13 mouse cellular contexts compared by ENCODE assay signal in the genomic region with DNA sequence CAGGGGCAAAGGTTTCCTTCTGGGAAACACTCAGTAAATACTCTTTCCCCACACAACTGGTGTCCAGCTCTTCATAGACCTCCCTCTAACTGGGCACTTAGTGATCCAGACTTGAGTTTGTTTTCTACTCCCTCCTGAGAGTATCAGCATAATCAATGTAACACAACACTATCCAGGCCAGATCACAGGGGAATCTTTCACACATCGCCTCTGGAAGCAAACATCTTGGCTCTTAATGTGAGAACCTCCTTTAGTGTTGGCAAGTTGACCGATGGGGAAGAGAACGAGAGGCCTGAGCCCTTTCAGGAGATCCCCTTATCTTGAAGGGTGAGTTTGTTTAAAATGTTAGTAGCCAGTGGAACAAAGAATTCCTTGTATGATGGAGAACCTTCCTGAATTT.
DNase-seq lines count a peak whose midpoint lies in the region; ATAC-seq lines count a peak whose summit lies in the region.
"Had no signal": no experiment of that assay in that cellular context is flagged by ENCODE, and none has a peak within 500 bp of the region (broad histone marks: within the 10 kb centered on the region; RNA-seq: fewer than 3 reads in every experiment).

No protein-coding gene starts in this region.

- no peak overlapping the region for H3K9ac ChIP-seq in heart, embryonic 12.5 days
- H3K9ac ChIP-seq in lung, embryonic 16.5 days (ENCODE audit: low read length): no peak overlapping the region
- no peak overlapping the region for H3K9ac ChIP-seq in limb, embryonic 15.5 days
- H3K9ac ChIP-seq: liver, postnatal 0 days; neural tube, embryonic 13.5 days had no signal

- WGBS in heart, embryonic 12.5 days: 42% methylated on average over 3 of the region's 3 CpGs
- WGBS in lung, embryonic 16.5 days: 17% methylated on average over 3 of the region's 3 CpGs
- WGBS in limb, embryonic 15.5 days: 57% methylated on average over 3 of the region's 3 CpGs

- peak; percentile 3 for DNase-seq in embryo, embryonic 10 days (ENCODE audit: low spot score)
- DNase-seq in embryo, embryonic 10.5 days (ENCODE audit: low spot score): no peak
- no peak for DNase-seq in heart, postnatal 10 days
- DNase-seq in lung, postnatal 25 days (ENCODE audit: low spot score): no peak
- DNase-seq in natural killer cell, adult 2 months (ENCODE audit: low spot score in 2 of 2): no peak
- DNase-seq: kidney, adult 18-20 months; liver, postnatal 0 days had no signal

- no peaks in the 10 kb centered on the region for H3K9me3 ChIP-seq in heart, embryonic 12.5 days (replicated peaks)
- no peaks in the 10 kb centered on the region for H3K9me3 ChIP-seq in lung, embryonic 16.5 days (ENCODE audit: control insufficient read depth, low read length)
- no peaks in the 10 kb centered on the region for H3K9me3 ChIP-seq in limb, embryonic 15.5 days
- H3K9me3 ChIP-seq: neural tube, embryonic 13.5 days had no signal

- H3K36me3 ChIP-seq in heart, embryonic 12.5 days: no peaks in the 10 kb centered on the region
- H3K36me3 ChIP-seq in lung, embryonic 16.5 days (ENCODE audit: control insufficient read depth, insufficient read depth, low read length): no peaks in the 10 kb centered on the region
- no peaks in the 10 kb centered on the region for H3K36me3 ChIP-seq in limb, embryonic 15.5 days
- H3K36me3 ChIP-seq: neural tube, embryonic 13.5 days had no signal

- H3K27ac ChIP-seq in heart, embryonic 12.5 days (ENCODE audit: poor library complexity, severe bottlenecking): peak overlapping the region; percentile 53
- peak overlapping the region; percentile 76; the same call in 1 of the 2 replicates for H3K27ac ChIP-seq in lung, embryonic 16.5 days (ENCODE audit: low read length)
- peak overlapping the region; percentile 76 for H3K27ac ChIP-seq in limb, embryonic 15.5 days
- H3K27ac ChIP-seq: hindbrain, postnatal 0 days; neural tube, embryonic 13.5 days had no signal

- no peak for ATAC-seq in heart, embryonic 12.5 days (ENCODE audit: insufficient number of reproducible peaks, low FRiP score)
- ATAC-seq in lung, embryonic 16.5 days (ENCODE audit: low read depth): no peak
- no peak for ATAC-seq in limb, embryonic 15.5 days (ENCODE audit: insufficient number of reproducible peaks, low FRiP score, low TSS enrichment, low read depth)
- ATAC-seq: liver, postnatal 0 days had no signal

- no peak overlapping the region for H3K4me2 ChIP-seq in heart, embryonic 12.5 days
- no peak overlapping the region for H3K4me2 ChIP-seq in lung, embryonic 16.5 days (ENCODE audit: low read depth, low read length)
- no peak overlapping the region for H3K4me2 ChIP-seq in limb, embryonic 15.5 days
- H3K4me2 ChIP-seq: neural tube, embryonic 13.5 days had no signal

- peaks cover 32% of the 10 kb centered on the region for H3K4me1 ChIP-seq in heart, embryonic 12.5 days (replicated peaks)
- H3K4me1 ChIP-seq in lung, embryonic 16.5 days (replicated peaks; ENCODE audit: control insufficient read depth, insufficient read depth, low read length): peaks cover 19% of the 10 kb centered on the region
- peaks cover 22% of the 10 kb centered on the region for H3K4me1 ChIP-seq in limb, embryonic 15.5 days

- intact Hi-C loops in heart, postnatal 10 days (cut with DNase I): no loop called here

- no peak overlapping the region for H3K4me3 ChIP-seq in heart, embryonic 12.5 days
- H3K4me3 ChIP-seq in lung, embryonic 16.5 days (ENCODE audit: low read length): no peak overlapping the region
- H3K4me3 ChIP-seq in limb, embryonic 15.5 days: no peak overlapping the region
- H3K4me3 ChIP-seq: erythroblast, embryonic 14.5 days; neural tube, embryonic 13.5 days had no signal

- no peaks in the 10 kb centered on the region for H3K27me3 ChIP-seq in heart, embryonic 12.5 days (replicated peaks)
- H3K27me3 ChIP-seq in lung, embryonic 16.5 days (ENCODE audit: control insufficient read depth, insufficient read depth, low read depth, low read length): no peaks in the 10 kb centered on the region
- H3K27me3 ChIP-seq in limb, embryonic 15.5 days: no peaks in the 10 kb centered on the region
- H3K27me3 ChIP-seq: neural tube, embryonic 13.5 days had no signal
